Mouse (Mus musculus): ENCODE measurements around the gene Dscaml1. TPM values are rescaled to one million over a fixed set of nuclear protein-coding genes. Genes with fewer than 3 reads are reported as not detected.

Gene Dscaml1
- polyA plus RNA-seq, 1 experiment: 11.3 TPM

- TF ChIP-seq CTCF (IDR thresholded peaks at IDR 0.05; ENCODE audit: borderline replicate concordance, control insufficient read depth, extremely low read depth, insufficient read depth, low read length, poor library complexity): no peak
- no peak for TF ChIP-seq POLR2A (IDR thresholded peaks at IDR 0.05; ENCODE audit: control insufficient read depth, extremely low read depth, insufficient read depth, low read length, poor library complexity)
- DNase-seq: no peak
- H3K36me3 ChIP-seq (ENCODE audit: control insufficient read depth, insufficient read depth, low read length): no peaks in the 10 kb centered on the region
- no peaks in the 10 kb centered on the region for H3K4me1 ChIP-seq (replicated peaks; ENCODE audit: control insufficient read depth, insufficient read depth, low read length)
- no peaks in the 10 kb centered on the region for H3K27me3 ChIP-seq (ENCODE audit: control insufficient read depth, insufficient read depth, low read length)
- no peak overlapping the region for H3K4me3 ChIP-seq (ENCODE audit: control insufficient read depth, insufficient read depth, low read length)
- no peak overlapping the region for H3K27ac ChIP-seq (ENCODE audit: control insufficient read depth, insufficient read depth, low read length)
Measured at GRCm38 (mm10) chr9:45573493-45573815, 147.0 kb downstream of the Dscaml1 start.

GRCm38 (mm10) chr9:45574021-45574420 is 147.6 kb downstream of the Dscaml1 start:
- no peak overlapping the region for H3K27ac ChIP-seq (ENCODE audit: control insufficient read depth, insufficient read depth, low read length)
- no peak for DNase-seq
- H3K4me3 ChIP-seq (ENCODE audit: control insufficient read depth, insufficient read depth, low read length): no peak overlapping the region
- no peak for TF ChIP-seq CTCF (IDR thresholded peaks at IDR 0.05; ENCODE audit: borderline replicate concordance, control insufficient read depth, extremely low read depth, insufficient read depth, low read length, poor library complexity)
- TF ChIP-seq POLR2A (IDR thresholded peaks at IDR 0.05; ENCODE audit: control insufficient read depth, extremely low read depth, insufficient read depth, low read length, poor library complexity): no peak
- WGBS: 85% methylated on average over 8 of the region's 8 CpGs
- H3K36me3 ChIP-seq (ENCODE audit: control insufficient read depth, insufficient read depth, low read length): no peaks in the 10 kb centered on the region
- H3K4me1 ChIP-seq (replicated peaks; ENCODE audit: control insufficient read depth, insufficient read depth, low read length): no peaks in the 10 kb centered on the region
- H3K27me3 ChIP-seq (ENCODE audit: control insufficient read depth, insufficient read depth, low read length): no peaks in the 10 kb centered on the region

- Histone ChIP-seq H3K27me3 (ENCODE audit: control insufficient read depth, insufficient read depth, low read length) (no peaks in the 10 kb centered on the region), H3K36me3 (ENCODE audit: control insufficient read depth, insufficient read depth, low read length) (no peaks in the 10 kb centered on the region), H3K4me3 (ENCODE audit: control insufficient read depth, insufficient read depth, low read length) (no peak overlapping the region), H3K4me1 (replicated peaks; ENCODE audit: control insufficient read depth, insufficient read depth, low read length) (no peaks in the 10 kb centered on the region), H3K27ac (ENCODE audit: control insufficient read depth, insufficient read depth, low read length) (no peak overlapping the region)
- WGBS: 94% methylated on average over 16 of the region's 16 CpGs
- no peak for TF ChIP-seq CTCF (IDR thresholded peaks at IDR 0.05; ENCODE audit: borderline replicate concordance, control insufficient read depth, extremely low read depth, insufficient read depth, low read length, poor library complexity)
- TF ChIP-seq POLR2A (IDR thresholded peaks at IDR 0.05; ENCODE audit: control insufficient read depth, extremely low read depth, insufficient read depth, low read length, poor library complexity): no peak
- no peak for DNase-seq
Measured at GRCm38 (mm10) chr9:45580069-45580795, 153.8 kb downstream of the Dscaml1 start.

- no peaks in the 10 kb centered on the region for H3K36me3 ChIP-seq (ENCODE audit: control insufficient read depth, insufficient read depth, low read length)
- H3K27me3 ChIP-seq (ENCODE audit: control insufficient read depth, insufficient read depth, low read length): no peaks in the 10 kb centered on the region
- 80% methylated on average over 9 of the region's 9 CpGs for WGBS
- TF ChIP-seq POLR2A (IDR thresholded peaks at IDR 0.05; ENCODE audit: control insufficient read depth, extremely low read depth, insufficient read depth, low read length, poor library complexity) (no peak), CTCF (IDR thresholded peaks at IDR 0.05; ENCODE audit: borderline replicate concordance, control insufficient read depth, extremely low read depth, insufficient read depth, low read length, poor library complexity) (no peak)
- no peak overlapping the region for H3K27ac ChIP-seq (ENCODE audit: control insufficient read depth, insufficient read depth, low read length)
- no peaks in the 10 kb centered on the region for H3K4me1 ChIP-seq (replicated peaks; ENCODE audit: control insufficient read depth, insufficient read depth, low read length)
- DNase-seq: no peak
- no peak overlapping the region for H3K4me3 ChIP-seq (ENCODE audit: control insufficient read depth, insufficient read depth, low read length)
Measured at GRCm38 (mm10) chr9:45586475-45586874, 160.0 kb downstream of the Dscaml1 start.

- no peak overlapping the region for H3K27ac ChIP-seq (ENCODE audit: control insufficient read depth, insufficient read depth, low read length)
- H3K4me3 ChIP-seq (ENCODE audit: control insufficient read depth, insufficient read depth, low read length): no peak overlapping the region
- no peaks in the 10 kb centered on the region for H3K4me1 ChIP-seq (replicated peaks; ENCODE audit: control insufficient read depth, insufficient read depth, low read length)
- DNase-seq: no peak
- H3K27me3 ChIP-seq (ENCODE audit: control insufficient read depth, insufficient read depth, low read length): no peaks in the 10 kb centered on the region
- WGBS: 94% methylated on average over 7 of the region's 7 CpGs
- no peaks in the 10 kb centered on the region for H3K36me3 ChIP-seq (ENCODE audit: control insufficient read depth, insufficient read depth, low read length)
- TF ChIP-seq CTCF (IDR thresholded peaks at IDR 0.05; ENCODE audit: borderline replicate concordance, control insufficient read depth, extremely low read depth, insufficient read depth, low read length, poor library complexity): no peak
- no peak for TF ChIP-seq POLR2A (IDR thresholded peaks at IDR 0.05; ENCODE audit: control insufficient read depth, extremely low read depth, insufficient read depth, low read length, poor library complexity)
Measured at GRCm38 (mm10) chr9:45587704-45588103, 161.3 kb downstream of the Dscaml1 start.

GRCm38 (mm10) chr9:45589867-45590266 is 163.4 kb downstream of the Dscaml1 start:
- Histone ChIP-seq H3K36me3 (ENCODE audit: control insufficient read depth, insufficient read depth, low read length) (no peaks in the 10 kb centered on the region), H3K27ac (ENCODE audit: control insufficient read depth, insufficient read depth, low read length) (no peak overlapping the region), H3K4me1 (replicated peaks; ENCODE audit: control insufficient read depth, insufficient read depth, low read length) (no peaks in the 10 kb centered on the region), H3K27me3 (ENCODE audit: control insufficient read depth, insufficient read depth, low read length) (no peaks in the 10 kb centered on the region), H3K4me3 (ENCODE audit: control insufficient read depth, insufficient read depth, low read length) (no peak overlapping the region)
- 66% methylated on average over 3 of the region's 3 CpGs for WGBS
- peak; percentile 35 for DNase-seq
- no peak for TF ChIP-seq POLR2A (IDR thresholded peaks at IDR 0.05; ENCODE audit: control insufficient read depth, extremely low read depth, insufficient read depth, low read length, poor library complexity)
- no peak for TF ChIP-seq CTCF (IDR thresholded peaks at IDR 0.05; ENCODE audit: borderline replicate concordance, control insufficient read depth, extremely low read depth, insufficient read depth, low read length, poor library complexity)

GRCm38 (mm10) chr9:45591061-45591460 is 164.6 kb downstream of the Dscaml1 start:
- H3K36me3 ChIP-seq (ENCODE audit: control insufficient read depth, insufficient read depth, low read length): no peaks in the 10 kb centered on the region
- 92% methylated on average over 2 of the region's 2 CpGs for WGBS
- no peak overlapping the region for H3K27ac ChIP-seq (ENCODE audit: control insufficient read depth, insufficient read depth, low read length)
- H3K27me3 ChIP-seq (ENCODE audit: control insufficient read depth, insufficient read depth, low read length): no peaks in the 10 kb centered on the region
- DNase-seq: no peak
- TF ChIP-seq CTCF (IDR thresholded peaks at IDR 0.05; ENCODE audit: borderline replicate concordance, control insufficient read depth, extremely low read depth, insufficient read depth, low read length, poor library complexity): no peak
- TF ChIP-seq POLR2A (IDR thresholded peaks at IDR 0.05; ENCODE audit: control insufficient read depth, extremely low read depth, insufficient read depth, low read length, poor library complexity): no peak
- no peaks in the 10 kb centered on the region for H3K4me1 ChIP-seq (replicated peaks; ENCODE audit: control insufficient read depth, insufficient read depth, low read length)
- no peak overlapping the region for H3K4me3 ChIP-seq (ENCODE audit: control insufficient read depth, insufficient read depth, low read length)

Data from thymus, adult 2 months (tissue).